Mouse (Mus musculus): ENCODE measurements around the gene Rpl15. TPM values are rescaled to one million over a fixed set of nuclear protein-coding genes. Genes with fewer than 3 reads are reported as not detected.

Rpl15 gene
- total RNA-seq (2023) = 1,000 to 10,000 TPM in 1 of 2 experiments, 100 to 1,000 TPM in 1; 984 to 1,018 TPM

DNA sequence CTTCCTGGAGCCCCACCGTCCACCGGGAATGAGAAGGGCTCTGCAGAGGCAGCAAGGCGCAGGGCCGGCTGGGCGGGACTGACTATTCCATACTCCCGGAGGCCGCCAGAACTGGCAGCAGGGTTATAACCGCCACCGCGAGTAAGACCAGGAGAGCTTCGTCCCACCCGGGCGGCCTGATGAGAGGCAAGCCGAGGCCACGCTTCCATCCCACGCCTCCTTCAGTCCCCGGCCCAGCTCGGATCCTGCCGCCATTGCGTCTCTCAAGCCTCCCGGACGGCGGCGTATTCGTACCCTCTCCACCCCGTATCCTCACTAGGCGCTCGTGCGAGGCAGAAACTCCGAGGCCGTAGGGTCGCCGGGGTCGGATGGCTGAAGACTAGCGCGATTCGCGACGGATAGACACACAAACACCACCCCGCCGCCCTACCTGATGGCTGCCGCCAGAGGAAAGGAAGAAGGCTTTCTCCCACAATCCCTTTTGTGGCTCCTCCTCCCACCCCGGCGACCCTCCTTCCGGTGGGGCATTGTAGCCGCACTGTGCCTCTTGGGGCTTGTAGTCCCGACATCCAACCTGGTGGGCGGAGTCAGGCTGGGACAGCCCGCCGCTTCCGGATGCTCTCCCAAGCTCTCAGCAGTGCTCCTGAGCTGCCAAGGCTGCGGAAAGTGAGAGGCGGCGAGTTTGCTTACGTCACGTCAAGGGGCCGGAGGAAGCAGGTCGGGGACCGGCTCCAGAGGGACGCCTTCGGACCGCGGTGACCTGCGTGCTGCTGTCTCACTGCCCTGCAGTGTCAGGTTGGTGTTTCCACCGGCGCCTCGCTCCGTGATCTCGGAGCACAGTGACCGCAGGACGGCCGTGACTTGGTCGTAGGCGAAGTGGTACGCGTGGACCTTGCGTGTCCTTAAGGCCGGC is at the start of gene Rpl15, which contains the start of gene Nkiras1:
Rpl15 (minus strand) TSS at position 863 of the 913 bp plus-strand sequence.
Nkiras1 (plus strand) TSS at position 608 of the 913 bp plus-strand sequence.

DNA sequence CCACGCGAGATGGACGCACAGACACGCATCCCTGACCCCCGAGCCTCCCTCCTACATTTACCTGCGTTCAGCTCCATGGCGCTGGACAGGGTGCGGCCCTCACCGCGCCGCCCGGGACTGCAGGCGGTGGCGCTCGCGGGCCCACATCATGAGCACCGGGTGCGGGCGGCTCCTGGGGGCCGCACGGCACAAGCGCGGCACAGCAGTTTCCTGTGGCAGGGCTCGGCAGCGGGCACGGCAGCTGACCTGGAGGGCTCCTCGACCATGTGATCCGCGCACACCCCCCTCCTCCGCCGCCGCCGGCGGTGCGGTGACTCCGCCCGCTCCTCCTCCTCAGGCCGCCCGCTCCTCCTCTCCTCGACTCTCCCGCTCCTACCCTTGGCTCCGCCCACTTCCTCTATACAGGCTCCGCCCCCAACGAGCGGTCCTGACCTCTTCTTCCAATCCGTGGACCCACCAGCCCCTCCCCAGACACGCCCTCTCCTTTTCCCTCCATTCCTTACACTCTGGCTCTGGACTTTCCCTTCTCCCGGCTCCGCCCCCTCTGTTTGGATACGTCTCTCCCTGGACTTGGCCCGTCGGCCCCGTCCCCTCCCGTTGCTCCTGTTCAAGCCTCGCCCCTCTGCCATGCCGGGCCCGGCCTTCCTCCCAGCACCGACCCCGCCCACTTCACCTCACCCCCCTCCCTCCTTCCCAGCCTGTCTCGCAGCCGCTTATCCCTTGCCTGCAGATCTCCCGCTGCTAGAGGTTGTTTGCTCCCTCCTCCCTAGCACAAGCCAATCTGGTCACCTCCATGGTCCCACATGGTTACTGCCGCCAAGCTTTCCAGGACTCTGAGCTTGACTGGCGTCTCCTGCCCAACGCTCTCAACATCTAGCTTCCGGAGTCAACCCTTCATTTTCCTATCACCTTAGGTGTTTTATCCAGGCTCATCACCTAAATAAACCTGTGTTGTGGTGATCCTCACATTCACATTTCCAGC is 32.1 kb downstream of the Rpl15 start, which contains the start of gene Nr1d2:
Nr1d2 (minus strand) TSS at position 378 of the 982 bp plus-strand sequence.

Other genes starting within 250 kb of the Rpl15 start
- gene Nr1d2, start 32.3 kb downstream of the Rpl15 start, total RNA-seq (2023) = 10 to 100 TPM; 40.5 to 59.6 TPM
- gene Nkiras1, start 255 bp downstream of the Rpl15 start, total RNA-seq (2023) = 10 to 100 TPM in 1 of 2 experiments, 1 to 10 TPM in 1; 7.5 to 11.6 TPM
- gene Ube2e1, start 60.5 kb upstream of the Rpl15 start, total RNA-seq (2023) = 10 to 100 TPM; 68.9 to 79.6 TPM

All from monocyte, adult 59 days (primary cell).